Mouse (Mus musculus) liver (tissue): ENCODE data around the gene Cpsf2.
"Not testable (repeated sequence)": the region's sequence is repeated elsewhere in the genome, so short reads cannot be mapped to it uniquely, and the experiment has no call there.

Experiments
- DNase-seq: peaks from one replicate; pipeline ENCODE4 v3.0.0-alpha.2; 2020; ENCODE audit warnings: mixed read lengths

Cpsf2 gene

GRCm38 (mm10) chr12:101975601-101976571 lies at the start of gene Cpsf2:
TSS of gene Cpsf2 (plus strand) at chr12:101975988.
- peak; percentile 85 for DNase-seq

DNA sequence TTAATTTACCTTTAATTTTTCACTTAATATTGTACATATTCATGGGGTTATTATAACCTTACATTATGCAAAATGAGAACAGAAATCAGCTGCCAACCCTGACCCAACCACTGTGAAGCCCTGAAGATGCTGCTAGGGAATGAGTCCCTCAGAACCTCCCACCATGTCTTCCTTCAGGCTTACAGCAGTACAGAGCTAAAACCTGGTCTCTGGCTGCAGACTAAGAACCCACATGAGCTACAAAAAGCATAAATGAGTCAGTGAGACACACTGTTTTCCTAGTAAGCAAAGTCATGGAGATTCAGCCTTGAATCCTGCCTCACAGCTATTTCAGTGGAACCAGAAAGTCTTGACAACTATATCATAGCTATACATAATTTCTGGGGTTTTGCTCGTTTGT lies 47.4 kb upstream of the Cpsf2 start:
- no peak for DNase-seq

DNA sequence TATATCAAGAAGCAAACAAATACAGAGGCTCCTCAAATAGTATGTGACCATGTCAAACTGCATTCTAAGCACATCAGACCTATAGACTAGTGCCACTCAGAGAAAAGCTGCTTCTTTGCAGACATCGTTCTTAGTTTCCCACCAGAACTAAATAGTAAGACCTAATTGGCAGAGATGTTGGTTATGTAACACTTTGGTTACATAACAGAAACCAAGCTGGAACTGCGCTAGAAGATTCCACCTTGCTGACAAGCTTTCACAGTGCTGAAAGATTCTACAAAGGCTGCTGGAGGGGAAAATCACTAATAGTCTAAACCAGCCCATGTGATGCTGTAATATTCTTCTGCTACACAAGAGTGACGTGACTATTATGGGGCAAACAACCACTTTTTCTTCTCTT lies 40.6 kb upstream of the Cpsf2 start:
- DNase-seq: no peak

GRCm38 (mm10) chr12:101937572-101937971 lies 38.2 kb upstream of the Cpsf2 start:
- DNase-seq: no peak

GRCm38 (mm10) chr12:101947986-101948385 lies 27.8 kb upstream of the Cpsf2 start:
- no peak for DNase-seq

- no peak for DNase-seq
Observed at GRCm38 (mm10) chr12:101948801-101949200, 27.0 kb upstream of the Cpsf2 start.

GRCm38 (mm10) chr12:101955821-101956220 lies 20.0 kb upstream of the Cpsf2 start:
- DNase-seq: not testable (repeated sequence)

GRCm38 (mm10) chr12:101957079-101957941 lies 18.5 kb upstream of the Cpsf2 start:
- DNase-seq: no peak

GRCm38 (mm10) chr12:101957942-101958544 lies 17.7 kb upstream of the Cpsf2 start, which contains the start of gene Atxn3:
TSS of gene Atxn3 (minus strand) at chr12:101958246.
- DNase-seq: peak; percentile 98

GRCm38 (mm10) chr12:101958556-101958955 lies 17.2 kb upstream of the Cpsf2 start:
- DNase-seq: no peak

GRCm38 (mm10) chr12:101958960-101959780 lies 16.6 kb upstream of the Cpsf2 start:
- not testable (repeated sequence) for DNase-seq

GRCm38 (mm10) chr12:101971311-101971710 lies 4.5 kb upstream of the Cpsf2 start:
- no peak for DNase-seq

- DNase-seq: no peak
Observed at GRCm38 (mm10) chr12:101972230-101972629, 3.6 kb upstream of the Cpsf2 start.

DNA sequence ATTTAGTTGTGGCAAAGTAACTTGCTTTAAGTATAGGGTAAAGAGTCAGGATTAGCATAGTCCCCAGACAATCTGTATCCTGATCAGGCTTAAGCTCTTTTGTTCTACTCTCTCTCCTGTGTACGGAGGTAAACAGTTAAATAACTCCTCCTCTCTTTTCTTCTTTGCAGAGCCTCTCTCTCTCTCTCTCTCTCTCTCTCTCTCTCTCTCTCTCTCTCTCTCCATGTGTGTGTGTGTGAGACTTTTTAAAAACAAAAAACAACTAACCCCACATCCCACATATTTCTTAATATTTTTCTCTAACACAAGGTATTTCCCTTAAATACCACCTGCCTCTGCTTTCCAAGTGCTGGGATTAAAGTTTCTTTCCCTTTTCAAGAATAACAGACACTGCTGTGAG lies 1.2 kb upstream of the Cpsf2 start:
- no peak for DNase-seq

GRCm38 (mm10) chr12:101975167-101975600 lies 604 bp upstream of the Cpsf2 start:
- DNase-seq: no peak

DNA sequence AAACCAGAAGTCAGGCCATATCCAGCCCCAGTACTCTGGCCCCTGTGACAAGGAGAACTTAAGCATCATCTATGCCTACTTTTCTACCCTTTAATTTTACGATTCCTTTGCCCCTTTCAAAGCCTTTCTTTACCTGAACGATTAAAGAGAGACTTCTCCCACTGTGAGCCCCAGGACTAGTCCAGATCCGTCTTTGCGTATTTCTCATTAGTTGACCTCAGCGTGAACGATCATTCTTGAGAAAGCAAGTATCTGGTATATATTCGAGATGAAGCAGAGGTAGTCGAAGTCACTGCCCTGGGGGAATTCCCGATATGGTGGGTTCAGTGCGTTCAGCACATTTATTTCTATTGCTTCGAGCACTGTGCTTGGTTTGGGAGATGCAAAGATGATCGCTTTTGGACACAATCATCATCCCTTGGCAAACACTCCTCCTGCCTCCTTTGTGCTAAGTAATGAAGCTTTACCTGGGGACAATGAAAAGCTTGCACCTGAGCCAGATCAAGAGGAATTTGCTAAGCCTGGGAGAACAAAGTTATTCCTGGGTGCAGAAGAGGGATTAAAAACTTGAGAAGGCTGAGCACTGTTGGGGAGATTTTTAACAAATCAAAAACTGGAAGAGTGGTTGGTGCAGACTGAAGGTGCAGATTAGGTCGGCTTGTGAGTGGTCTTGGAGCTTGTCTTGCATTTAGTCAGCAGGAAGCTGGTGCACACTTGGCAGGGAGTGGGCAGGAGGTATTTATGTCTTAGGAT lies 1.0 kb downstream of the Cpsf2 start:
- no peak for DNase-seq

DNA sequence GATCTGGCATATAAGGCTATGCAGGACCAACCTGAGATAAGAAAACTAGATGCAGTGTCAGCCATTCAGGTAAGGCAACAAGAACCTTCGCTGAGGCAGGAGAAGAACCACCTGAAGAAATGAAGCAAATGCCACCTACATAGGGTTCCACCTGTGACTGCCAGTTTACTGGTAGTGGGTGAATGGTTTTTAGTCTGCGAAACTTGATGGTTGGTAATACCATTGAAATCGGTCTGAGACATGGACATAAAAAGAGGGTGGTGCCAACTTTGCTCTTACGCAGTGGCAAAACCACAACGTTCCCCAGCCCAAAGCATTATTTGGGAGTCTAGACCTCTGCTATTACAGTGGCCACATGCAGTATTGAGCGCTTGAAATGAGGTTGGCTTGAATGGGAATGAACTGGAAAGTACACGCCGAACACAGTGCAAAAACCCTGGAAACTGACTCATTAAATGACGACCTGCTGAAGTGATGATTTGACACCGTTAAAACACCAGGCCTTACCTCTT lies 1.7 kb downstream of the Cpsf2 start:
- DNase-seq: no peak

GRCm38 (mm10) chr12:101978162-101978561 lies 2.4 kb downstream of the Cpsf2 start:
- no peak for DNase-seq

DNA sequence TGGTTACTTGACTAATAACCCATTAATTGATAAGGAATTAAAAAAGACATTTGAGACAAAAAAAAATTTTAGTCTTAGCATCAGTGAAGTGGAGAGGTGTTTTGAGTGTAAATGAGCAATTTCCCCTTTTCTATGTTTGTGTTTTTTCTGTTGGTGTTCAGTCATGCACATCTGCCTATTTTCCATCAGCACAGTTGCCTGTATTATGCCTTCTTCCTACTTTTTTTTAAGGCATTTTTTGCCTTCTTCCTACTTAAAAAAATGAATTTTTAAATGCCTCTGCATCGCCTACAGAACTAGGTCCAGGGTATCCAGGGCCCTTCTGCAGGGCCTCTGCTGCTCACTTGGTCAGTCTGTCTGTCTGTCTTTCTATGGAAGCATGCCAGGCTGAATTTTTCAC lies 2.8 kb downstream of the Cpsf2 start:
- DNase-seq: no peak

GRCm38 (mm10) chr12:101979213-101979750 lies 3.5 kb downstream of the Cpsf2 start:
- peak; percentile 17 for DNase-seq

- DNase-seq: peak; percentile 42
Observed at GRCm38 (mm10) chr12:101980266-101980665, 4.5 kb downstream of the Cpsf2 start.
